Mouse (Mus musculus): ENCODE measurements around the gene Camta1. TPM values are rescaled to one million over a fixed set of nuclear protein-coding genes. Genes with fewer than 3 reads are reported as not detected.

Gene Camta1
- total RNA-seq, 2 experiments from 2014 or later, result 247 to 265 TPM

- no peak for DNase-seq (ENCODE audit: low spot score in 2 of 2)
Observed at GRCm38 (mm10) chr4:151396536-151396935, 465.1 kb downstream of the Camta1 start.

DNA sequence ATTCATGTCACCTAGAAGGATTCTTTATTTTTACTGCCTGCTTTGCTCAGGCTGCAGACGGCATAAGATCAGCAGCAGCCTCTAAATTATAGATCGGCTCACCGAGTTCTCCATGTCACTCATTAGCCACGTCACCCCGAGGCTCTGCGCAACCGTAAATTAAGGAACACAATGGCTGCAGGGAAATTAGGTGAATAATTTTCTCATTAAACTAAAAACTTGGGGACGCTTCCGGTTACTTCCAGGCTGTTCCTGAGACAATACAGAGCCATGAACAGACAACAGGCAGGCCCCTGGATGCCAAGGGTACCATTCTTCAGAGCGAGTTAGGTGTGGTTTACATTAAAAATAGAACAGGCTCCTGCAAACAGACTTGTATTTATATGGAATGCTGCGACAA, 472.3 kb downstream of the Camta1 start:
- no peak for DNase-seq (ENCODE audit: low spot score in 2 of 2)

GRCm38 (mm10) chr4:151386701-151387451, 474.8 kb downstream of the Camta1 start:
- DNase-seq (ENCODE audit: low spot score in 2 of 2), result peak in 1 of 2 experiments; percentile 12

DNA sequence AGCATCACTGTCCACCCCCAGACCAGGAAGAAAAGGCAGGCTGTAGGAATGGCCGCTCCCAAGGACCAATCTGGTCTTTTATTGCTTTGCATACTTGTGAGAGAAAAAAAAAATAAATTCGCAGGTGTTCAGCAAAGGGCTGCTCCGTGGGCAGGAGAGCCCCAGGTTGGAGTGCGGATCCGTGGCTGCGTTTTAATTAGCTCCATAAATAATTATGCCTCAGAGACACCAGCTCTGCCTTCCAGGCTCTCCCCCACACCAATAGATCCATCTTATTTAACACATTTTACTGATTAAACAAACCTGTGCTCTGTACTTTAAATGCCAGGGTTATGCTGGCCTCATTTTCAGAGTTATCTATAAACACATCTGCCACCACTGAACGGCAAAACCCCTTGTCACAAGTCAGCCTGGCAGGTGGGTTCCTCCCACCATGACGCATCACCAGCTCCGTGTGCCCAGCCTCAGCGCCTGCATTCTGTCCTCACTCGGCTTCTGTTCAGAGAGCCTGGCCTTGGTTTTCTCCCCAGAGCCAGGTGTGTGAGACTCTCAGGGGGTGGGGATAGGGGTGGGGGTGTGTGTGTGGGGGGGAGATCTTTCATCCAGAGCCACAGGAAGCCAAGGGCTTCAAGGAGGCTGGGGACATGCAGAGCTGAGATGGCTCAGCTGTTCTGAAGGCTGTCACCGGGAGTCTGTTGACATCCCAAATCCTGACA, 475.5 kb downstream of the Camta1 start:
- DNase-seq (ENCODE audit: low spot score in 2 of 2), result peak in 1 of 2 experiments; percentile 20

DNA sequence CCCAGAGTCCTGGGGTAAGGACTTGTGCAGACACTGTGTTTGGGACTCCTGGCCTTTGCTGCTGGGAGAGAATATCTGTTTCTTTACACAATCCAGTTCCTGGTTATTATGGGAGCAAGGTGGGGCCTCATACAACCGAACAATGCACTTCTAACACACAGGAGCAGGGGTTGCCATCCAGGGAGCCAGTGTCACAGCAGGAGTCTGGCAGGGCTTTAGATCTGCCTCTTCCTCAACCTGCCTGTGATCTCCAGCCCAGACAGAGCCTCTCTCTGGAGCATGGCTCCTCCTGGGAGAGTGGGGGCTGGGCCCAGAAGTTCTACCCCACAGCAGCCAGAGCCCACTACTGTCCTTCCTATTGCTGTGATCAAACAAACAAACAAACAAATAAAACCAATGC, 483.9 kb downstream of the Camta1 start:
- DNase-seq (ENCODE audit: low spot score in 2 of 2), result no peak

DNA sequence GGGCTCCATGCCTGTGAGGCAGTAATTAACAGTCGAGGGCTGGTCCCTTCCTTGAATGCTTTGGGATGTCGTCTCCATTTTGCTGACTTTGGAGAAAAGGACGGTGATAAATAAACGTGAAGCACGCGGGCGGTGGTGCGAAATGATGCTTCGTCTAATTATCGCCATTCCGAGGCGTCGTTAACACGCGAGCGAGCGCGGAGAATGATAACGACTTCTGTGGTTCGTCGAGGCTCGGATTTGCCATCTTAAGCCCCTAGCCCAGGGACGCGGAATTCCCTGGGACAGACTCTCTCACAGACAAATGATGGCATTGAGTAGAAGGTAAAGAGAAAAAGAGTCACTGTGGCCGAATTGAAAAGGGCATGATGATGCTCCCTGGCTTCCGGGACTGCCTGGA, 485.4 kb downstream of the Camta1 start:
- no peak for DNase-seq (ENCODE audit: low spot score in 2 of 2)

- DNase-seq (ENCODE audit: low spot score in 2 of 2), result no peak
Observed at GRCm38 (mm10) chr4:151372855-151373566, 488.7 kb downstream of the Camta1 start.

- no peak for DNase-seq (ENCODE audit: low spot score in 2 of 2)
Observed at GRCm38 (mm10) chr4:151366941-151367545, 494.6 kb downstream of the Camta1 start.

GRCm38 (mm10) chr4:151360976-151361673, 500.6 kb downstream of the Camta1 start:
- DNase-seq (ENCODE audit: low spot score in 2 of 2), result no peak

DNA sequence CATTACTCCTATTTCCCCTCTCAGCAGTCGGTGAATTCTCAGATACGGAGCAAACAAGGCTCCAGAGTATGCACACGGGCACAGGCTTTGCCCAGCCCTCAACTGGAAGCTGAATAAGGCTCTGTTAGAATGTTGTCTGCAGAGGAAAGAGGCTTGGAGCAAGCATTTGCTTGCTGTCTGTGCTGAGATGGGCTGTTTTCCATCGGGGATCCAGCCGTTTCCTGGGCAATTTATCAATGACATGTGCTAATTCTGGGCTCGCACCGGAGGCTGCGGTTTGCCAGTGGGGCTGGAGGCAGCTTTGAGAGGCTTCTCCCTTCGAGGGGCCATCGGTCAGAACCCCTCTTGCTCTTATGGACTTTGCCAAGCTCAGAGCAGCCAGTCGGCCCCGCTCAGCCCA, 506.2 kb downstream of the Camta1 start:
- DNase-seq (ENCODE audit: low spot score in 2 of 2), result no peak

- no peak for DNase-seq (ENCODE audit: low spot score in 2 of 2)
Observed at GRCm38 (mm10) chr4:151352791-151353190, 508.9 kb downstream of the Camta1 start.

DNA sequence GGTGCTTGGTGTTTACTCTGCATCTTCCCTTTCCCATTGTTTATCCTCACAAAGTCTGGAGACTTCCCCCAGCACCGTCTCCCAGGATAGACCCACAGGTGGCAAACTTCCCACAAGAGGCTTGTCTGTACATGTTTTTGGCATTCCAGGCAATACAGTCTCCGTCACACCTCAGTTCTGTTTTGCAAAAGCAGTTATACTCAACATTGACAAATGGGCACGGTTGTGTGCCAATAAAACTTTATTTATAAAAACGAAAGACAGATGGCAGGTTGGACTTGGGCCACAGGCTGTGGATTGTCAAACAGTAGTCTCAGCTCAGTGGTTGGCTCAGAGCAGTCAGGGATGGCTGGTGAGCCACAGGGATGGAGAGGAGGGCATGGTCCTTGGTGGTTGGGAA, 509.4 kb downstream of the Camta1 start:
- DNase-seq (ENCODE audit: low spot score in 2 of 2), result peak in 1 of 2 experiments; percentile 10

DNA sequence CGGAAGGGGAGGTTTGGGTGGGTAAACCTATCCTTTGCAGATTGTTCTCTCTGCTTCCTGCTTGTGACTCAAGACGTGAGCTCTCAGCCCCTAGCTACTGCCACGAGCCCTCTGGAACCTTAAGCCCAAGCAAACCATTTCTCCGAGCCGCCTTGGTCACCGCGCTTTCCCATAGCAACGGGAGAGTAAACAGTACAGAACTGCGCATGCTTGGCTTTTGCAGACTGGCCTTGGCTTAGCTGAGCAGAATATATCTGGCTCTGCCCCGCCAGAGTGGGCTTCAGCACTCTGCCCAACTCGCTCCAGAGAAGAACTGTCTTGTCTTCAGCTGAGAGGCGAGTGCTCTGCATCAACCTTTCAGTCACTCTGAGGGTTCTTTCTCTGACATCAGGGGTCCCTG, 509.9 kb downstream of the Camta1 start:
- DNase-seq (ENCODE audit: low spot score in 2 of 2), result peak in 1 of 2 experiments; percentile 18

DNA sequence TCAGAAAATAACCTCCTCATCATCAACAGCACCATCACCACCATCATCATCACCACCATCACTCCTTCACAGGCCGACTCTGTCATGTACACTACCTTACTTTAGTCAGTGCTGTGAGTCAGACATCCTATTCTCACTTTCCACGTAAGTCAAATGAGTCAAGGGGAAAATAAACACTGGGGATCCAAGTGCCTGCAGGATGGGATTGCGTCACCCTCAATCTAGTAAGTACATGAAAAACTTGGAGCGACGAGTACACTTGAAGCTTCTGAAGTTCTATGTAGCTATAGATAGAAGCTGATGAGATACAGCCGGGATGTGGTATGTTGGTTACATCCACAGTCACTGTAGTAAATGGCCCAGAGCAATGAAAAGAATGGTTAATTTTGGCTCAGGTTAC, 514.1 kb downstream of the Camta1 start:
- no peak for DNase-seq (ENCODE audit: low spot score in 2 of 2)

DNA sequence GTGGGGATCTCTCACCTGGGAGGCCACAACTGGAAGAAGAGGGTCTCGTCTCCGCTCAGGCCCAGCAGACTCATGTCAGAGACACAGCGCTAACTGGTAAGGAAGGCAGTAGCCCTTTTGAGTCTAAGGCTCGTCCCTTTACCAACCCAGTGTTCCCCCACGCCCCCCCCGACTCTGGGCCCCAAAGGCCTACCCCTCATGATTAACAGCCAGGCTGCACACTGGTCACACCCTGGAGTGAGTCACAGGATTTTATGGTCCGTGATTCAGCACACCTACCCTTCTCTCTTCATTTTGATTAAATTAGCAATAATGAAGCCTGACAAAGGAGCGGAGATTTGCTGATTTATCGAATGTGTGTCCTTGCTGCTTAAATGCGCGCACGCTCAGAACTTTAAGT, 515.0 kb downstream of the Camta1 start:
- no peak for DNase-seq (ENCODE audit: low spot score in 2 of 2)

DNA sequence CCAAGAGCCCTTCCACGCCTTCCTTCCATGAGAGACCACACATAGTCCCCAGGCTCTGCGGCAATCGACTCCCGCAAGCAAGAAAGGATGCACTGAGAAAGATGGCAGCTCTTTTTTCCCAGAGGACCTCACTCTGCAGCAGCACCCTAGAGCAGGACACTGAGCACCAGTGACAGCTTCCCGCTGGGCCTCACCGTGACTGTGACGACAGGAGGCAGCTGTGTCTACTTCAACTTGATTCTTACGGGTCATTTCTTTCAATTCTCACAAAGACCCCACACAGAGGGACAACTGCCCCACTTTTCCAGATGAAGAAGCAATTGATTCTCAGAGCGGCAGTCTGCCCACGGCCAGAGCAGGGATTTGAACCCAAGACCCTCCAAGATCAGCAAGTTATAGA, 516.9 kb downstream of the Camta1 start:
- no peak for DNase-seq (ENCODE audit: low spot score in 2 of 2)

GRCm38 (mm10) chr4:151339421-151339820, 522.3 kb downstream of the Camta1 start:
- peak; percentile 64 to 67 for DNase-seq (ENCODE audit: low spot score in 2 of 2)

DNA sequence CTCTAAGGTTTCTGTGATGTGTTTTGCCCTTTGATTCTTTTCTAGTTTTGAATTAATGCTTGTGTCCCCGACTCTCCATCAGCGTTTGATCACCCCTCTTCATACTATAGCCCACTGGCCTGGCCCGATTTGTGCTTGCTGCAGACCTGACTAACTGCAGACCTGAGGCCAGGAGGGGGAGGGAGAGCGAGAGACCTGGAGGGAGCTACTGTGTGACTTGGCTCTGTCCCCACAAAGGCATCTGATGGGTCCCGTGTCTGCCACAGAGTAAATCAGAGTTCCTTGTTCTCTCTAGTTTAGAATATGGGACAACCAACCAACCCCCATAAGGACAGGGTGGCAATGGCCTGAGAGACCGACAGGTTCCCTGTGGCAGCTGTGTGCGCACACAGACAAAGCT, 522.7 kb downstream of the Camta1 start:
- DNase-seq (ENCODE audit: low spot score in 2 of 2), result no peak

GRCm38 (mm10) chr4:151337543-151337942, 524.1 kb downstream of the Camta1 start:
- DNase-seq (ENCODE audit: low spot score in 2 of 2), result no peak

GRCm38 (mm10) chr4:151336413-151336812, 525.3 kb downstream of the Camta1 start:
- no peak for DNase-seq (ENCODE audit: low spot score in 2 of 2)

All from left cerebral cortex, adult 18-20 months (tissue).